Mouse (Mus musculus) layer of hippocampus, adult 11-12 months (tissue): ENCODE measurements around the gene Xrcc4.

ENCODE experiments used
- DNase-seq: peaks from one replicate; pipeline ENCODE4 v3.0.0; 2022; ENCODE audit warnings: low spot score

Gene Xrcc4

DNA sequence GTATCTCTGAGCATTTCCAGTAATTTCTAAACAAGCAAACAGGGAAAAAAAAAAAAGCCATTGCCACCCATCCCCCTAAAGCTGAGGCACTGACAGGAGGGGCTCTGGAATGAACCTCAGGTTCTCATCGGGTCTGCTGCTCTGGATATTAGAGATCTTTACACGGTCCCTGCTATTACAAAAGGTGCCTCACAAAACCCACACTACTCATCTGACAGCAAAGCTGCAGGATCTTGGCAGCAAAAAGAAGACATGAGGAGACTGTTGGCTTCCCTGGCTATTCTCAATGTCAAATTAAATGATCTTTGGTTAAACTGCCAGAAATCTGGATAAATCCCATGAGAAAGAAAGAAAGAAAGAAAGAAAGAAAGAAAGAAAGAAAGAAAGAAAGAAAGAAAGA, 145.1 kb downstream of the Xrcc4 start:
- no peak for DNase-seq

DNA sequence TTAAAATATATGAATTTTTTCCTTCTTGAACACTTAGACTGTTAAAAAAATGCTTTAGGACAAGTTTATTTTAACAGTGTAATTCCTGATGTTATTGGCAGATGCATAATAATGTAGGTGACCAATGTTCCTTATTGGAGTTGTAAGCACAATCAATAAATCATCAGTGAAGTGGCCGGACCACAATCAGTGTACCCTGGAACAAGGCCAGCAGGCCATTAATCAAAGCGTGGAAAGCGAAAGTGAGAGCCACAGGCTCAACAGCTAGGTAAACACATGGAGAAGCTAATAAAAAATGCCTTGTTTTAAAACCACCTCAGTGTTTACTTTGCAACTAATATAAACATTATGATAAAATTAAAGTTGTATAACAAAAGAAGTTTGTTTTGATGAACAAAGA, 159.9 kb downstream of the Xrcc4 start:
- no peak for DNase-seq

- no peak for DNase-seq
Measured at GRCm38 (mm10) chr13:89918814-89919481, 170.5 kb downstream of the Xrcc4 start.

- no peak for DNase-seq
Measured at GRCm38 (mm10) chr13:89914332-89914731, 175.1 kb downstream of the Xrcc4 start.

- no peak for DNase-seq
Measured at GRCm38 (mm10) chr13:89913891-89914290, 175.5 kb downstream of the Xrcc4 start.

DNA sequence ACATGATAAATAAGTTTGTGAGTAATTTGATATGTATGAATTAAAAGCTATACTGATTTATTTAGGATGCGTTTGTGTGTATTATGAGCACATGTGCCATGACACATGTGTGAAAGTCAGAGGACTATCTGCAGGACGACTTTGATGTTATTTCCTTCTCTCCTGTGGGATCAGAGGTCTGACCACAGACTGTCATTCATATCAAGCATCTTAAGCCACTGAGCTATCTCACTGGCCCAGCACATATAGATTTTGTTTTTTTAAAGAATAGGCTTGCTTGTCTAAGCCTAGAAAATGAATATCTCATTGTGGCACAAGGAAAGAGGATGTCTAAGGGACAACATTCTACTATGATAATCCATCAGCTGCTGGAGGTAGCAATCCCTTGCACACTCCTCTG, 183.3 kb downstream of the Xrcc4 start:
- DNase-seq, result no peak

DNA sequence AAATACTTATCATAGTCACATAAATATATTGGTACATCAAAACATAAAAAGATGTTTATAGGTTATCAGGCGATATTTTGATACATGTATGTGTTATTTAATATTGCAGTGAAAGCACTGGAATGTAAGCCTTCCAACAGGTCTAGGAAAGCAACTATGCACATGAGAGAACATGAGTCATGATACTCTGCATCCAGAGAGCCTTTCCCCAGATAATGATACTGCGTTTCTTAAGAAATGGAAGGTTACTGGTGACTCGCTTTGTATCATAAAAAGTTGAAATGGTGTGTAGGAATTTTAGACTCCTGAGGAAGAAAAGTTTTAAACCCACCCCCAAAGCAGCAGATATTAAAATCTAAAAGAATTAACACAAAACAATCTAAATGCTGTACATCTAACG, 190.3 kb downstream of the Xrcc4 start:
- no peak for DNase-seq

DNA sequence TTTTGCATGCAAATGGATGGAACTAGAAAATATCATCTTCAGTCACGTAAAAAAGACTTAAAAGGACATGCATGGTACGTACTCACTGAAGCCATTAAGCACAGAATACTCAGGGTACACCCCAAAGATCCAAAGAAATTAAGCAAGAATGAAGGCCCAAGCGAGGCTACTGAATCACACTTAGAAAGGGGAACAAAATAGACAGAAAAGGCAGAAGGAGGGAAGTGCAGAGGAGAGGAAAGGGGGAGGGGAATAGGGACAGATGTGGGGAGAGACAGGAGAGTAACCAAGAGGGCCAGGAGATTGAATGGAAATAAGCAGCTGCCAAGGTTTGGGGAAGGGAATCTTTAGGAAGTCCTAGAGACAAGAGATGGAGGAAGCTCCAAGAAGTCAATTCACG, 197.3 kb downstream of the Xrcc4 start:
- DNase-seq, result no peak

GRCm38 (mm10) chr13:89890159-89890558, 199.2 kb downstream of the Xrcc4 start:
- no peak for DNase-seq

GRCm38 (mm10) chr13:89889074-89889473, 200.3 kb downstream of the Xrcc4 start:
- DNase-seq, result peak; percentile 15

- no peak for DNase-seq
Measured at GRCm38 (mm10) chr13:89883523-89883922, 205.9 kb downstream of the Xrcc4 start.

- DNase-seq, result no peak
Measured at GRCm38 (mm10) chr13:89881281-89881680, 208.1 kb downstream of the Xrcc4 start.

DNA sequence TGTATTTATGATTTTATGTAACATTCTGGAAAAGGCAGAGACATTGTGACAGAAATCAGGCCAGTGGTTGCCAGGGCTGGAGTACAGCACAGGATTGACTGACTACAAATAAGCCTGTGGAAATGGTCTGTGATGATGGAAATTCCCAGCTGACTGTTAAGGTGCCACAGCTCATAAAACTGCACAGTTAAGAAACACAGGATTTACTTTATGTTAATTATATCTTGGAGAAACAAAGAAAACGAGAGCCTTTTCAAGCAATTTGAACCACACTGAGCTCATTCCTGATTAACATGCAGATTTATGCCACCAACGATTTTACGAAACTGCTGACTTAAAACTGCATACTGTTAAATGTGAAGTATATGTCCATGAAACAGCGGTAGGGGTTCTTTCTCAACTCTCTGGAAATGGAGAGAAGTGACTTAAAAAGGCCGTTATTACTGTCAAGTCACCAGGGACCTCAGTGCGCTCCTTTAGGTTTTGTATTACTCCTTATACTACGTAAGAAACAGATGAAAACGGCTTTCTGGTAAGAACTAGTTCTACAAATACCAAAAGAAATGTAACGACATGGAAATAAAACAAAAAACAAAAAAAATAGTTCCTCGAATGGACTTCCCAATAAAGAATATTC, 210.5 kb downstream of the Xrcc4 start:
- no peak for DNase-seq

DNA sequence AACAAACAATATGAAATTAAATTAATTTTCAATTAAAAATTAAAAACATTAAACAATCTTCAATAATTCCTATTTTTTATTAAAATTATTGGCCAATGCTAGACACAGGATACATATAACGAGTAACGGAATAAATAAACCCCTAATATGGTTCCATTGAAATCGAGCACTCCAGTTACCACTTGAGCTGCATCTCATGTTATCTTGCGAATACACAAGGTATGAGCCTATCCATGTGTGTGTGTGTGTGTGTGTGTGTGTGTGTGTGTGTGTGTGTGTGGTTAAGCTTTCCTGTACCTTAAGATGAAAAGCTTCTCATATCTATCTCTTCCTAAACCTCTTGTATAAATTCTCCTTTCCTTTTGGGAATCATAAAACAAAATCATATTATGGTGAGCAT, 213.9 kb downstream of the Xrcc4 start:
- no peak for DNase-seq

DNA sequence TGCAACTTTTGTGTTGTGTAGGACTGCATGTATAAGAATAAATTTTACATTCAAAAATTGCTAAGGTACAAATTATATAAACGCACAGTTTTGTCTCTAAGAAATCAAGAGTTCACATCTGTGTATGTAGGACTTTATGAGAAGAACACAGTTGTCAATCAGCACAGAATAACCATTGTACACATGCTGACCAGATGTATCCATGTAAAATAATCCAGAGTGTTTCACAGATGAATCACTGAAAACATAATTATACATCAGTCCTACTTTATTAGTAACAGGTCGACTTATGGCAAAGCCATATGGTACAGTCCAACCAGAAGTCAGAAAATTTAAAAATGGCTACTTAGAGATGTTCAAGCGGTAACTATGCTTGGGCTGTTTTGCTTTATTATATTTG, 216.7 kb downstream of the Xrcc4 start:
- no peak for DNase-seq

DNA sequence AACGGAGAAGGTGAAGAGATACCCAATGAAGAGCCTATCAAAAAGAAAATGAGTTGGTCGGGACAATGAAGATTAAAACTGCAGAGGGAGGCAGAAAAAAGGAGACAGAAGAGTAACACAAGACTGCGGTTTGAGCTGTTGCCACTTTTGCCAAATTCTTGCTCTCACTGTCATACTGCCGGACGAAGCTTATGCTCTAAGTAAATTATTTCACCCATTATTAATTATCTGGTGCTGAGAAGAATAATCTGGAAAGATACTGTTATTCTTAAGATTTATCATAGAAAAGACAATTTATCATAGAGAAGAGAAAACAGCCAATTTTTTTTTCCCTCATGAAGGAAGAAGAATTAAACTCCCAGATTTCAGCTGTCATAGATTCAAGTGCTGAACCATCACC, 235.3 kb downstream of the Xrcc4 start:
- DNase-seq, result no peak

DNA sequence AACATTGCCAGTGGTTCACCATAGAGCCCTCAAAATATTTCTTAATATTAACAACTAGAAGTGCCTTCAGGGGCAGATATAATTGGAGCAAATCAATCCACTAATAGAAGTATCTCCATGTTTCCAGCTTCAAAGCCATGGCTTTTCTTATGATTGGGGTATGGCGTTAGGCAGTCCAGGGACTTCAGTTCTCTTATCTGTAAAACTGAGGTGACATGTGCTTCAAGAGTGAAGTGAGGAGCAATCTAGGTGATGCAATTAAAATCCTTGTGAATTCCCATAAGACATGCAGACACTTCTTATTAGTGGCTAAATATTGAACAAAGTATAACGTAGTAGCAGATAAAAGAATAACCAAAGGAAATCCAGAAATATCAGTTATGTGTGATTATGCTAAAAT, 238.7 kb downstream of the Xrcc4 start:
- DNase-seq, result no peak

DNA sequence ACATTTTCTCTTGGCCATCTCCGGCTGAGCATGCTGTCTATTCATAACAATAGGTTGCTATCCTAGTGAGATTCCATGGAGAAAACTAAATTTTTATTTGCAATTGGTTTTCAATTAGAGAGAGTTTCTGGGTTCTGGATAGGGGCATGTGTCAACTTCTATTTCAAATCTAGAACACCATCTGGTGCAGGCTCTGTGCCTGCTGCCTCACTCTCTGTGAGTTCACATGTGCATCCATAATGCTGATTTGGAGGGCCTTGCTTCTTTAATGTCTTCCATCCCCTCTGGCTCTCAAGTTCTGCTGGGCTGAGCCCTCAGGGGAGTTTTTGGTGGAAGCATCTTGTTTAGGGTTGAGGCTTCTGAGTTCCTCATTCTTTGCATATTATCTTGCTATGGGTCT, 239.5 kb downstream of the Xrcc4 start:
- peak; percentile 38 for DNase-seq

- no peak for DNase-seq
Measured at GRCm38 (mm10) chr13:89838635-89839034, 250.8 kb downstream of the Xrcc4 start.

- no peak for DNase-seq
Measured at GRCm38 (mm10) chr13:89834485-89834884, 254.9 kb downstream of the Xrcc4 start.

DNA sequence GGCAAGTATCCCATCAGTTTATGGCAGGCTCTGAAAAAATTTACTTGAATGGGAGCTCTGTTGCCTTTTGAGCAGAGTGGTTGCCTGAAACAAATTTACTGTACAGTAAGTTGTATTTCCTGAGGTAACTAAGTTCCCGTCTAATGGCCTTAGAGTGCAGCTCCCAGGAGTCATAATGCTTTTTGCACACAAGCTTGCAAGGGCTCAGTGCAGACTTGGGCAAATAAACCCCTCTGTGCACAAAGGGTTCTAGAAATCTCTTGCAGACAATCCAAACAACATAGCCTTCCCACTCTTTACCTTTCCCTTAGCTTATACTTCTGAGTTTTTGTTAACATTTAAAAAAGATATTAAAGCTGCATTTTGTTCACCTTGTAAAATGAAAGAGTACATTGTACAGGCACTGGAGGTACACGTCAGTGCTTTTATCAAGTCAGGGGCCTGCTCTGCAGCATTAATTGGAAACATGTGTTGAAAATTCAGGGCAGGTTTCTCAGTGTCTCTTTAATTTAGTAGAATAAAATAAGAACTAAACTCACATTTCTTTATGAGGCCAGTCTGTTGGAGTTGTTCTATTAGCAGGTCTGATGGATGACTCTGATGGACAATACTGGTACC, 256.2 kb downstream of the Xrcc4 start:
- DNase-seq, result no peak

- DNase-seq, result no peak
Measured at GRCm38 (mm10) chr13:89828429-89828970, 260.9 kb downstream of the Xrcc4 start.

- no peak for DNase-seq
Measured at GRCm38 (mm10) chr13:89827838-89828237, 261.6 kb downstream of the Xrcc4 start.
